Mouse (Mus musculus) layer of hippocampus, adult 18-20 months (tissue): Measurements from ENCODE around the gene Akap2. TPM values are rescaled to one million over a fixed set of nuclear protein-coding genes. Genes with fewer than 3 reads are reported as not detected.

Experiments
- DNase-seq, 2 experiments: peaks; one replicate each; pipeline ENCODE4 v3.0.0; 2022; ENCODE audit warnings: low spot score in 2 of 2
- total RNA-seq, 2 experiments: library from RNA; stranded (reverse); gene quantifications; 2 replicates each; pipeline ENCODE4 v1.2.3; 2021

Akap2 gene
- total RNA-seq, 2 experiments from 2014 or later = 52.0 to 53.2 TPM

GRCm38 (mm10) chr4:57904211-57904610, 186.8 kb downstream of the Akap2 start:
- peak; percentile 24 to 76 for DNase-seq

DNA sequence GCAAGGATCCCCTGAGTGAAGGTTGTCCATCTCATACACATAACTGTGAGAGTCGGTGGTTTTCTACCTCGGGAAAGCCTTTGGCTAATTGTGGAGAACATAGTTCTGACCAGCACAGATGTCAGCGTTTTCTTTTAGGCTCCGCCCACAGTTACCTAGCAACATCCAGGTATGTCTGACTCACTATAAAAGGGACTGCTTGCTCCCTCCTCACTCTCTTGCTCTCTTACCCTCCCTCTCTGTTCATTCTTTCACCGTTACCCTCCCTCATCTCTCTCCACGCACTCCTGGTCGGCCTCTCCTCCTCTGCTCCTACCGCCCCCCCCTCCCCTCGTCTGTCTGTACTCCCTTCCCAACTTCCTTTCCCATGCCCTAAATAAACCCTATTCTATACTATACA, 187.2 kb downstream of the Akap2 start:
- no peak for DNase-seq

DNA sequence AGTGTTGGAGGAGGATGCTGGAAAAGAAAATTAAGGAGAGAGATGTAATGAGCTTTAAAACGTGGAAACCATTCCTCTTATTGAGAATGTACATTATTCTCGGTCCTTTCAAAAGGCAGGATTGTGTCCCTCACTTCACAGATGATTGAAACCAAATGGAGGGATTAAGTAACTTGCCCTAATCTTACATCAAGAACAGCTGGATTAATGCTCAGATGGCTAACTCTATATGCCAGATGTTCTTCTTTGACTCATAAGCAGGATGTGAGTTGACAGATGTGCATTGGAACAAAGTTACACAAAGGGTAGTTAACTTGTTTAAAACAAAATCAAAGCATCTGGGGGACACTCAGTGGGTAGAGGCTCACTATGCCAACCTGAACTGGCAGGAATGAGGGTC, 189.3 kb downstream of the Akap2 start:
- DNase-seq = no peak

GRCm38 (mm10) chr4:57908860-57909259, 191.4 kb downstream of the Akap2 start:
- no peak for DNase-seq

GRCm38 (mm10) chr4:57913021-57913420, 195.6 kb downstream of the Akap2 start:
- DNase-seq = no peak

DNA sequence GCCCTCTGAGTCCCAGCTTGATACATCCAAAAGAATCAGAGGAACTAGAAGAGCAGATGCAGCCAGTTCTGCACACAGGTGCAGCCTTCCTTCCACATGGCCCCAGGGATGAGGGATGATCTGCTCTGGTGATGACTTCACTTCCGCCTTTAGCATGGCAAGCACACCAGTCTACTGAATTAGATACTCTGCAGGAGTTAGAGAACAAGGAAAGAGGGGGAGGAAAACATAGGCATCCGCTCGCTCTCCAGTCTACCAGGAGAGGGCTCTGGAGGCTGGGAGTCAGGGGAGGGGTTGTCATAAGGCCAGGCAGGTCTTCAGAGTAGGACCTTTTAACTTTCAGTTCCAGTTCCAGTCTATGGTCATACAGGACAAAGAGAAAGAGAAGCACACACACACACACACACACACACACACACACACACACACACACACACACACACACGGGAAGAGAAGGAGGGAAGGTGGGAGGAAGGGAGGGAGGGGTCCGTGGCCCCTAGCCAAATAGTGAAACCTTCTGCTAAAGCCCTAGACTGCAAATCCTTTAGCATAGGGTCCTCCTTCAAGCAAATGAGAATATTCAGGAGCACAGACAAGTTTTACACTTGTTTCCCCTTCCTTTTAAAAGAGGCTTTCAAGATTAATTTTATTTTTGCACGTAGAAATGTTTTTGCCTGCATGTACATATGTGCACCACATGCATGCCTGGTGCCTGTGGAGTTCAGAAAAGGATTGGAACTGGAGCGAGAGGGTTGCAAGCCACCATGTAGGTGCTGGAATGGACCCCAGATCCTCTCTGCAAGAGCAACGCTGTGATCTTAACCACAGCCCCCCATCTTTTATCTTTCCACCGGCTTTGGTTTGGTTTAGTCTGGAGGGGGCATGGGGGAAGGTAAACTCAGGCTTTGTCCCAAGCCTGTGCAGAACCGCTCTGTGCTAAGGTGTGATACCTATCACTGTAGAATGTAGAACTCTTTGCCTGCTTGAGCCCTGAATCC, 197.0 kb downstream of the Akap2 start:
- no peak for DNase-seq

GRCm38 (mm10) chr4:57915216-57915965, 197.9 kb downstream of the Akap2 start:
- DNase-seq = peak in 1 of 2 experiments; percentile 35

GRCm38 (mm10) chr4:57916201-57916661, 198.8 kb downstream of the Akap2 start, which contains the start of gene D630039A03Rik:
Gene D630039A03Rik, minus strand, starts transcription at chr4:57916297.
- DNase-seq = no peak

DNA sequence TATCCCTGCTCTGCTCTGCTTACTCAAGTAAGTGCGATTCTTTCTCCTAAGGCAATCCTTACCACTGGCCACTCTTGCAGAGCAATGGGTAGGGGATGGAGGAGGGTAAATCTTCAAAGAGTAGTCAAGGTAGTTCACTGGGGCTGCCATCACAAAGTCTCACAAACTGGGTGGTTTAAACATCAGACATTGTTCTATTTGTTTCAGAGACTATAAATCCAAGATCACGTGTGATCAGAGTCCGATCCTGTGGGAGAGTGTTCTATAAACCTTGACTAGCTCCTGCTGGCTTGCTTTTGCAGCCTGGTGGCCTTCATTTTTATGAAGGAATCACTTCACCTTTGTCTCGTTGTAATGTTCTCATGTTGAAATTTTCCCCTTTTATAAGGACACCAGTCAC, 199.3 kb downstream of the Akap2 start:
- DNase-seq = no peak

DNA sequence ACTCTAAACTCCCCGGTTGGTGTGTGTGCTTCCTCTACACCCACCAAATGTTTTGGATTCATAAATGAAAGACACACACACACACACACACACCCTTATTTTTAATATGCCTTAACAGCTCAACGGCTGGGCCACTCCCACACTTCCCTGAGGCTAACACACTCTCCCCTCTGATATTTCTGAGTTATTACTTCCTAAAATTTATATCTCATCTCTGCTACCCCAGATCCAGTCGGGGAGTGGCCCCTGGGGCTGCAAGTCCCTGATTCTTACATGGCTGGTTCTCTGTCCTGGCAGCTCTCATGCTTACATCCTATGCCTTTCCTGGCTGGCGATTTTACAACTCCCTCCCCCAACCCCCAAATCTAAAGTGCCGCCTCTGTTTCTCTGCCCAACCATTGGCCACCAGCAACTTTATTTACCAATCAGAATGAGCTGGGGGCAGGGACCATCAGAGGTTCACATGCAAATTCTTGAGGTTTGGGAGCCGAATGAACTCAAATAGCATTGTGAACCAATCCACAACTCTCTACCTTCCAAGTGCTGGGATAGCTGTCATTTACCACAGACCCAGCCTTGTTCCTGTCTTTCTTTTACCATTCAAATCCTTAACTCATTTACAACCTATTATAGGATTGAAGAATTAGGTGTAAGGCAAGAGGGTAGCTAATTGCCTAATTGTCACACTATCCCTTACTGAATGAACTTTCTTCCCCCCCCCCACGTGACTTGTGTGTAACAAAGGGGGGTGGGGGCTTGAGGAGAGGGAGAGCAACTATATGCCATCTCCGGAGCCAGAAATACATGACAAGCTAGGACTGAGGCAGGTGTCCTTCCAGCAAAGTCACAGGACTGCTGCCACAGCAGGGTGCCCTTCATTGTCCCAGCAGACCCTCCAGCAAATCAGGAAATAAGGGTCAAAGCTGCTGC, 202.3 kb downstream of the Akap2 start:
- no peak for DNase-seq

DNA sequence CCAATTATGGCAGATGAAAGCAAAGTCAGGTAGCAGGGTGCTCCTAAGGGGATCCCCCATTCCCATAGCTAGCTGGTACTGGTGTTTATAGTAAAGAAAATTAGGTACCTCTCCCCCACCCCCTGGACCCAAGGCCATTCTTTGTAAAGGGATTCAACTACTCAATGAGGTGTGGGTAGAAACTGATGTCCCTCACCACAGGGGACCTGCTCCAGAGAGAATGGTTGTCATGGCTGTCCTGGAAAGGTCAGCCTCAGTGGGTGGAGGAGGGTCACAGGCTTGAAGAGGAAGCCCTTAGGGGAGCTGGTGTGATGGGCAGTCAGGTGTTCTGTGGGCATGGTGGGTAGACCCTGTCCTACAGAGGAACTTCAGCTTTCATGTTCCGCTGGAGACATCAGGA, 203.1 kb downstream of the Akap2 start:
- no peak for DNase-seq

DNA sequence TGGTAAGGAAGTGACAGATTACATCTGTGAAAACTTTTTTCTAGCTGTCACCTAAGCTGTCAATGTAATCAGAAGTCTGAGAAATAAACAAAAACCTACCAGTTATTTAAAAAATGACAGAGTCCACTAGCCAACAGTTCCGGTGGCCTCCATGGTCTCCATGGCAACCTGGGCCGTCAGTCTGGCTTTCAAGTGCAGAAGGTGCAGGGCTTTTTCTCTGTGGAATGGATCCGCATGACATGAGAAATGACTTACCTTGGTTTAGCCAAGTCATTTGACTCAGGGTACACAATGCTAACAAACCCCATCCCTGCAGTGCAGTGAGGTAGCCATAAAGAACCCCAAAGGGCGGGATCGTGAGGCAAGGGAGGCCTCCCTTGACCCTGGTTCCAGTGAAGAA, 204.7 kb downstream of the Akap2 start:
- no peak for DNase-seq

- DNase-seq = no peak
These were observed 207.2 kb downstream of the Akap2 start for GRCm38 (mm10) chr4:57924556-57925071.

- DNase-seq = peak in 1 of 2 experiments; percentile 30
These were observed 210.2 kb downstream of the Akap2 start for GRCm38 (mm10) chr4:57927464-57928205.

- no peak for DNase-seq
These were observed 213.2 kb downstream of the Akap2 start for GRCm38 (mm10) chr4:57930559-57931170.

- DNase-seq = no peak
These were observed 216.7 kb downstream of the Akap2 start for GRCm38 (mm10) chr4:57934181-57934580.

GRCm38 (mm10) chr4:57937292-57937691, 219.8 kb downstream of the Akap2 start:
- no peak for DNase-seq

DNA sequence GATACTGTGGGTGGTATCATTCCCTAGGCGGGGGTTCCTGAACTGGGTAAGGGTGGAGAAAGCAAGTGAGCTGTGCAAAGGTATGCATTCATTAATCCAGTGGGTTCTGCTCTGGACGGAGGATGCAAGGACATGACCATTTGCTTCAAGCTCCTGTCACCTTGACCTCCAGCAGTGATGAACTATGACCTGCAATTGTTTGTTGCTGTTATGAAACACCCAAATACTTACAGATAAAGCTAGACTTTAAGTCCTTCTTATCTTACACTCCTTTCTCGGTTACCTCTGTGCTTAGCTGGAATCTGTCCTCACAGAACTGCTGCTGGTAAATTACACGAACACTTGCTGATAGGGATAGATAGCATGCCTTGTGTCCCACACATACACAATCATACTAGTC, 223.2 kb downstream of the Akap2 start:
- DNase-seq = no peak

- no peak for DNase-seq
These were observed 225.4 kb downstream of the Akap2 start for GRCm38 (mm10) chr4:57942892-57943291.
